Mouse (Mus musculus) right cerebral cortex, adult 2 months (tissue): ENCODE data around the gene Foxred2.

Source experiments
- DNase-seq, 2 experiments: peaks; one replicate each; pipeline ENCODE4 v3.0.0; 2021 to 2022; ENCODE audit warnings: low spot score in 2 of 2

Gene Foxred2

GRCm38 (mm10) chr15:77949061-77949460 is 7.5 kb downstream of the Foxred2 start:
- no peak for DNase-seq

GRCm38 (mm10) chr15:77945711-77946110 is 10.8 kb downstream of the Foxred2 start:
- no peak for DNase-seq

- DNase-seq = no peak
These were observed 15.0 kb downstream of the Foxred2 start for GRCm38 (mm10) chr15:77941563-77941962.

GRCm38 (mm10) chr15:77938516-77938915 is 18.0 kb downstream of the Foxred2 start:
- DNase-seq = no peak

GRCm38 (mm10) chr15:77935673-77936375 is 20.7 kb downstream of the Foxred2 start:
- DNase-seq = peak; percentile 46 to 49

GRCm38 (mm10) chr15:77934968-77935367 is 21.6 kb downstream of the Foxred2 start:
- no peak for DNase-seq

- no peak for DNase-seq
These were observed 22.2 kb downstream of the Foxred2 start for GRCm38 (mm10) chr15:77934326-77934725.

GRCm38 (mm10) chr15:77933770-77934169 is 22.8 kb downstream of the Foxred2 start:
- DNase-seq = peak; percentile 99 to 100

- no peak for DNase-seq
These were observed 23.3 kb downstream of the Foxred2 start for GRCm38 (mm10) chr15:77933222-77933621.

- DNase-seq = no peak
These were observed 24.9 kb downstream of the Foxred2 start for GRCm38 (mm10) chr15:77931689-77932016.

GRCm38 (mm10) chr15:77930986-77931688 is 25.4 kb downstream of the Foxred2 start:
- no peak for DNase-seq

GRCm38 (mm10) chr15:77929804-77930203 is 26.7 kb downstream of the Foxred2 start:
- DNase-seq = no peak

GRCm38 (mm10) chr15:77928673-77929331 is 27.7 kb downstream of the Foxred2 start, which contains the start of gene Txn2:
Txn2 (minus strand) TSS chr15:77929006.
- DNase-seq = peak; percentile 97 to 98

- DNase-seq = no peak
These were observed 28.4 kb downstream of the Foxred2 start for GRCm38 (mm10) chr15:77928091-77928490.

- no peak for DNase-seq
These were observed 29.6 kb downstream of the Foxred2 start for GRCm38 (mm10) chr15:77926921-77927320.

- DNase-seq = no peak
These were observed 31.3 kb downstream of the Foxred2 start for GRCm38 (mm10) chr15:77925195-77925594.

GRCm38 (mm10) chr15:77923267-77924035 is 33.1 kb downstream of the Foxred2 start:
- DNase-seq = no peak

GRCm38 (mm10) chr15:77922710-77923109 is 33.8 kb downstream of the Foxred2 start:
- DNase-seq = no peak

- no peak for DNase-seq
These were observed 34.9 kb downstream of the Foxred2 start for GRCm38 (mm10) chr15:77921636-77922035.

GRCm38 (mm10) chr15:77920511-77921462 is 35.7 kb downstream of the Foxred2 start:
- no peak for DNase-seq

- DNase-seq = no peak
These were observed 37.1 kb downstream of the Foxred2 start for GRCm38 (mm10) chr15:77919441-77919840.
